Mouse (Mus musculus) large intestine, adult 2 months (tissue): ENCODE results near the gene Gsn. TPM values are rescaled to one million over a fixed set of nuclear protein-coding genes. Genes with fewer than 3 reads are reported as not detected.

Experiments
- DNase-seq: peaks from one replicate; pipeline ENCODE4 v3.0.0-alpha.2; 2012; ENCODE audit warnings: low read depth, low spot score
- WGBS: fragments of 180-500 bp; shearing (Covaris S2); methylation state at CpG from one replicate; pipeline ENCODE4 v1.1.7; 2018; 5-methylcytosine and 5-hydroxymethylcytosine counted together
- polyA plus RNA-seq: library from polyadenylated mRNA; depleted of rRNA; stranded (reverse); fragments of >200 nt; gene quantifications from 2 replicates; pipeline ENCODE4 v1.2.3, GENCODE M21; 2012

Gene Gsn
- polyA plus RNA-seq, 1 experiment = 304 TPM

DNA sequence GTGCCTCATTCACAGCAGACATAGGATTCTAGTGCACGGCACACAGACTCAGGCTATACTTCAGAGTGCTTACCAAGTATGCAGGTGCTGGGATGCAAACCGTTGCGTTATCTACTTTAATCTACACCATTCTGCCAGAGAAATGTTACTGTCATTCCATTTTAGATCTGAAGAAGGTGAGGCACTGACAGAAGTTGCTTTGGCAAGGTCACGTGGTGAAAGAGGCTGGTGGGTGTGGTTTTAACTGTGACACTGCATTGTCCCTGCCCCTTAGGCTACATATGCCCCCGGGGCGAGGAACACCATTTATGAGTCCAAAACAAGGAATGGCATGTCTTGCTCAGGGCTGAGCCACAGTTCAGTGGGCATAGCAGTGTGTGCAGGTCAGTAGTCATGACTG is 16.7 kb downstream of the Gsn start:
- 58% methylated on average over 6 of the region's 6 CpGs for WGBS

DNA sequence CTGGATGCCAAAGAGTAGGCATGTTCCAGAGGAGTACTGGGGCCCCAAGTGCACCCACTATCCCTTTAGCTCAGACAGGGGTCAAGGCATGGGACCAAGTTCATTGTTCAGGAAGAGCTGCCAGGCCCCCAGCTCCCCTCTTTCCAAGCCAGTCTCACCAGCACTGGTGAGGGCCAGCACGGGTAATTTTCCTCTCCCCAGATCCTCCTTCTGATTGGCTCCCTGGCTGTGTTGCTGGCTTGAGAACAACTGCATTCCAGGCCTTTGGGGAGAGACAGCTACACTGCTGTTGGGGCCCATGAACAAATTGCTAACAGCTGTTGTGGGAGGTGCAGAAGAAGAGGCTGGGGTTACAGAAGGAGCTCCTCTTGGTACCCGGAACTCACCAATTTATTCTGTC is 17.4 kb downstream of the Gsn start:
- no peak for DNase-seq
- 36% methylated on average over 2 of the region's 2 CpGs for WGBS

More for the DNA sequence above, 16.7 kb downstream of the Gsn start:
- DNase-seq = no peak

DNA sequence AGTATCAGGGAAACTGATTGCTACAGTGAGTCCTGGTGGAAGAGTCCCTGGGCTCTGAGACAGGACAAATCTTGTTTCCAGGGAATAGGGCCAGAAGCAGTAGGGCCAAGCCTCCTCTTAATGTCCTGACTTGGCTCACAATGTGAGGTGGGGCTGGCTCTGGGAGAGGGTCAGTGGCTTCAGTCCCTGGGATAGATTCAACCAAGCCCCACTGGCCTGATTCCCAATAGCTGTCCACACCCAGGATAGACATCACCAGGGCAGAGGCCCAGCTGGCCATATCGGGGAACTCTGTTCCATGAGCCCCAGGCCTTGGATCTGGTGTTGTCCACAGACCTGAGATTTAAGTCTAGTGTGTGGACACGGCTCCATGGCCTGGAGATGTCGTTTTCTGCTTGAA is 21.5 kb downstream of the Gsn start:
- WGBS = 71% methylated on average over 3 of the region's 3 CpGs
- no peak for DNase-seq

DNA sequence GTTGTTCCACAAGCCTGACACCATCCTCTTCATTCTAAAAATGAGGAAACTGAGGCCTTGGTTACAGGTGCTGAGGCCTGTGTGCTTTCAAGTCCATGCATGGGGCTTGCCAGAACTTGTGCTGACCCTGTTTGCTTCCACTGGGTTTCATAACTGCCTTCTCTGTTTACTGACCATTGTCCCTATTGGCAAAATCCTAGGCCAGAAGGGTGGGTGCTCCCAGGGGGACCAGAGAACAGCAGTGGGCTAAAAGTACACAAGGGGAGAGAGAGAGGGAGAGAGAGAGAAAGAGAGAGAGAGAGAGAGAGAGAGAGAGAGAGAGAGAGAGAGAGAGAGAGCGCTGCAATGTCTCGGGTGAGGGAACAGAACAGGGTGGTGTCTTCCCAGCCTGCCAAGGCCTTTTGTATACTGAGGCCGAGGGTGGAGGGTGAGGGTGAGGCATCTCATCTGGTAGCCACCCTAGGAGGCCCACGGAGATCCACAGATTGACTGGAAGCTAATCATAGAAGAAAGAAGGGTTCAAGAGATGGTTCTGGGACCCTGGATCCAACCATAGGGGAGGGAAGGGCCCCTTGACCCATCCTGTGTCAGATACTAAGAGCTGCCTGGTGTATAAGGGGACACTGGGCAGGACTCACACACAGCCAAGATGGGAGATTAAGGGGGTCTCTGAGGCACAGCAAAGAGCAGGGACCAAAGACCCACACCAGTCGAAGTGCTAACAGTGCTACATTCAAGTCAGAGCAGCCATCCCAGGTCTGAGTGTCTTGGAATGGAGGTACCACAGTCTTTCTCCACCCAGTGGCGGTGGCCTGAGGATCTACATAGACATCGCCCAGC is 22.4 kb downstream of the Gsn start:
- DNase-seq = no peak
- WGBS = 67% methylated on average over 7 of the region's 7 CpGs

DNA sequence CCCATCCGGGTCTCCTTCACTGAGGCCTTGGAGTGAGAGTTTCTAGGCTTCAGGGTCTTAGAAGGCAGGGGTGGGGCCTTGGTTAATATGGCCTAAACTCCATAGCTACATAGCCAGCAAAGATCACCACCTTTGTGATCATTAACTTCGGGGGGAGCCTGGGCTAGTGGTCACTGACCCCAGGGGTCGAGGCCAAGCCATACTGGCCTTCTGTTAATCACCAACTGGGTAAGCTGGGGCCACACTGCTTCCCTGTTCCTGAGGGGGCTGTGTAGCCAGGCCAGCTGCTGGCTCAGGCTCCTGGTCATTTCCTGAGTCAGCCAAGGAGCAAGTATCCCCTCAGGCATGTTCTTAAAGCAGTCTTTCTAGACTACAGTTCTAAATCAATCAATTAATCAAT is 23.8 kb downstream of the Gsn start:
- 61% methylated on average over 3 of the region's 3 CpGs for WGBS
- DNase-seq = no peak

DNA sequence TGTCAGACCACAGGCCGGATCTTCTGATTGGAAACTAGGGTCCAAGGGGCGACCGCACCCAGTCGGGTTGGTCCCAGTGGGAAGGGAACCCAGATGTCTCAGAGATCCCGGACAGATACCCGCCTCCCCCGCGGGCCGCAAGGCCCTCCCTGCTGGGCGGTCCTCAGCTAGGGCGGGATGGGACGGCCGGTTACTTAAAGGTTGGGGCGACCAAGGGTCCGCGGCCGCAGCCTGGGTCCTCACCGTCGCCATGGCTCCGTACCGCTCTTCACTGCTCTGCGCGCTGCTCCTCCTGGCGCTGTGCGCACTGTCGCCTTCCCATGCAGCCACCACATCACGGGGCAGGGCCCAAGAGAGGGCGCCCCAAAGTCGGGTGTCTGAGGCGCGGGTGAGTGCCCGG is 26.0 kb downstream of the Gsn start:
- DNase-seq = no peak
- WGBS = 10% methylated on average over 32 of the region's 32 CpGs

DNA sequence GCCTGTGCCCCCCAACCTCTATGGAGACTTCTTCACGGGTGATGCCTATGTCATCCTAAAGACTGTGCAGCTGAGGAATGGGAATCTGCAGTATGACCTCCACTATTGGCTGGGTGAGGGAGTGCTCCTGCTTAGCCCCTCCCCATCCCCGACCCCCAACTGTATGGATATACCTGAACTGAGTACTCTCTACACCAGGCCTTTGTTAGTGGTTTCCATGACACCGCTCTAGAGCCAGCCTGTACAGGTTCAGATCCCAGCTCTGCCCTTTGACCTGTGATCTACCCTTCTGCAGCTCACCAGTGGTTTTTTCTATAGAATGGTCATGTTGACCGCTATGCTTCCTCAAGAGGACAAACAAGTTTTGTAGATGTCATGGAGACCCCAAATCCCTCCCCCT is 27.8 kb downstream of the Gsn start:
- no peak for DNase-seq
- WGBS = 89% methylated on average over 4 of the region's 4 CpGs

DNA sequence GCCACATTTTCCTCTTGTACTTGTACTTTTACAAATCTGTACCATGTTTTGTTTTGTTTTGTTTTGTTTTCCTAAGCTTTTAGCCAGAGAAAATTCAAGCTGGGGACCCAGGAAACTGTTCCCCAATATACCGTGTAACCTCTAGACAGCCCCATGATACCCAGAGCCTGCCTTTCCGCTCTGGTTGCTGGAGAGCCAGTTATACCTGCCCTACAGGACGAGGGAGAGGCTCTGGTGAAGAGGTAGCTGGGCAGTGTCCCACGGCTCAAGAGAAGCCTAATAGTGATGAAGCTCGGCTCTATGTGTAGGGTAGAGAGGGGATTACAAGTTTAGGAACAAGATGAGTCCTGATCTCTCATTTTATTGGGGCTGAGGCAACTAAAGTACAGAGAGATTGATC is 29.0 kb downstream of the Gsn start:
- 82% methylated on average over 5 of the region's 5 CpGs for WGBS
- no peak for DNase-seq

DNA sequence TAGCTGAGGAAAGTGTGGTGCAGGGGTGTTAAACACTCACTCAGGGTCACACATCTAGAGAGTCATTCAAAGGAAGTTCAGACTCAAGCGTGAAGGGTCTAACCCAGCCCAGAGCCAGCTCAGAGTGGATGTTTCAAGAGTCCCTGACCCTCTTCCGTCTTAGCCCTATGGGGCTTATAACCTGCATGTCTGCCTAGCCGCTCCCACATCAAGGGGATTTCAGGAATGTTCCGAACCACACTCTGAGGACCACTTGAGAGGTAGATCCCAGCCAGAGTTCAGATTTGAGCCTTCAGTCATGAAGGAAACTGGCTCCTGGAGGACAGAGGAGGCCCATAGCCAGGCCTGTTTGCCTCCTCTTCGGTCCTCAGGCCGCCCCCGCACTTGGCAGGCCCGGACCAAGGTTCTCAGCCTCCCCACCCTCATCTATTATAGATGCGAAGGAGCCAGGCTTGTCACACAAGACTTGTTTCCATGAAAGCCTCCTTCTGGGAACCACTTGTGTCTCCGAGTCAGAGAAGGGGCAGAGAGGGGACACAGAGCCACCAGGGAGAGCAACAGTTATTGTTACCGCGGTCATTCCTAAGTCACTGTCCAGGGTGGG is 30.9 kb downstream of the Gsn start:
- WGBS = 79% methylated on average over 12 of the region's 12 CpGs
- no peak for DNase-seq

DNA sequence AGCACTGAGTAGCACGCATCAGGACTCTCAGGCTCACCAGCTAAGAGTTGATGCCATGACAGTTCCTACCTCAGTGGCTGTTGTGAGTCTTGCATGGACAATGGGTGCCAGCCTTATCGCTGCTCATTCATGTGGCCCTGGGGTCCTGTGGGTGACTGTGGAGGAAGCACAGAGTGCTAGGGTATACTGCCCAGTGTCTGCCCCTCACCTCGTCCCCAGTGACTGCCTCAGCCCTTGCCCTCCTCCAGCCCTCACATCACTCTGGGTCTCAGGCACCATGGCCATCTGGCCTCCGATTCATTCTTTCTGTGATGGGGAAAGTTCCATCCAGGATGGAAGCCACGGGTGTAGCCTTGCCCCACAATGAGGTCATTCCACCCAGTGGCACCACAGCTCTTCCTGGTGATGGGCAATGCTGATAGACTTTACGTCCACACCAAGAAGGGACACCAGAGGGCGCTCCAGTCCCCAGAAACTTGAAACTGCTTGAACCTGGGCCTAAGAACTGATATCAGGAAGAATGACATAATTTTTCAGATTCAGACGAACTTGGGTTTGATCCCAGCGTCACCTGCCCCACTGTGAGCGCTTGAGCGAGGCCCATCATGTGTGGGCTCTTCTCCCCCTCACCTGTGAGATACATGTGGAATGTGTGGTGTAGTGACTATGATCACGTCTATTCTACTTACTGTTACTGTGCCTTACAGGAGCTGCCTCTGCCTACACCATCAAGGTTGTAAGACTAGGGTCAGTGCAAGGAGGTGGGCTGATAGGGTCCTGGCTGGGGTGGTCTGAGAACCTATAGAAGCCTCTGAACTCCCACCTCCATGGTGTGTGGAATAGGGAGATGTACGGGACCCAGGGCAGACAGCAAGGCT is 32.8 kb downstream of the Gsn start:
- 40% methylated on average over 13 of the region's 13 CpGs for WGBS

DNA sequence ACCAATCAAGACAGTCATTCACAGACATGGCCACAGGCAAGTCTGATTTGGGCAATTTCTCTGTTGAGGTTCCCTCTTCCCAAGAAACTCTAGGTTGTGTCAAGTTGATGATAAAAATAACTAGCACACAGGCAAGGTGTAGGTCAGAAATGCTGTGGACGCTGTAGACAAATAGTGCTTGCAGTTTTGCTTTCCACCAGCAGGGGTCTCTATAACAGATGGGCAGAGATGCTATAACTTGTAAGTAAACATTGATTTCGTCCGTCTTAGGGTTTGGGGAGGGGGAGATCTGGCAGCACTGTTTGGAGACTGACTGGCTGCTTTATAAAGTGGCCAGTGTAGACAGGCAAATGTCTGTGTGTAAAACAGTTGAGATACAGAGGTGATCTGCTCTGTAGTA is 35.7 kb downstream of the Gsn start:
- 8% methylated on average over 3 of the region's 3 CpGs for WGBS
- no peak for DNase-seq

More for the DNA sequence above, 32.8 kb downstream of the Gsn start:
- no peak for DNase-seq

DNA sequence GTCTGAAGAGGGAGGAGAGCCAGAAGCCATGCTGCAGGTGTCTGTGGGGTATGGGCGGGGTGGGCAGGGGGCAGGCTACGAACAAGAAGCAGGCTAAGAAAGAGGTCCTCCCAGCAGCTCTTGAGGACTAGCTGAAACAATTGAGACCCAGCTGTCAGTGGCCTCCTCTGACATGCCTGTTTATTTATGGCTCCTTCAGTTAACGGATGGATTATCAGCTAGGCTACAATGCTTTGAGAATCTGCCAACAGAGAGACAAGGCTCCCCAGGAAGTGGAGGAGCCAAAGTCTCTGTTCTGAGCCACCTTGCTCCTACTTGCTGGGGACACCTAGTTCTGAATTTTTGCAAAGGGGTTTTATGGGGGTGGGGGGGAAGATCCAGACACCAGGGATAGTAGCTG is 36.5 kb downstream of the Gsn start:
- WGBS = 59% methylated on average over 3 of the region's 3 CpGs

DNA sequence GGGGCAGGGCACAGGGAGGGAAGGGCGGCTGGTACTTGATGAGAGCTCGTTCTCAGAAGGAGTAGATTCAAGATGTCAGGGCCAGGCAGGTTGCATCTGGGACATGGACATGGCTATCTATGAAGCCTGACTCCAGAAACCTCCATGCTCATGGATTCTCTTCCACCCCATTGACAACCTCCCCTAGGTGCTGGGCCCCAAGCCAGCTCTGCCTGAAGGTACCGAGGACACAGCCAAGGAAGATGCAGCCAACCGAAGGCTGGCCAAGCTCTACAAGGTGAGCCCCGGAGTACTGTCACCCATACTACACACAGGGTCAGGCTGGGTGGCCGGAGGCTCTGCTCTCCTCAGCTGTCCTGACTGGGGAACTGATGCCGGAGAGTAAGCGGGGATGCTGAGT is 37.1 kb downstream of the Gsn start:
- WGBS = 86% methylated on average over 8 of the region's 8 CpGs
- DNase-seq = no peak

More for the DNA sequence above, 36.5 kb downstream of the Gsn start:
- DNase-seq = no peak

DNA sequence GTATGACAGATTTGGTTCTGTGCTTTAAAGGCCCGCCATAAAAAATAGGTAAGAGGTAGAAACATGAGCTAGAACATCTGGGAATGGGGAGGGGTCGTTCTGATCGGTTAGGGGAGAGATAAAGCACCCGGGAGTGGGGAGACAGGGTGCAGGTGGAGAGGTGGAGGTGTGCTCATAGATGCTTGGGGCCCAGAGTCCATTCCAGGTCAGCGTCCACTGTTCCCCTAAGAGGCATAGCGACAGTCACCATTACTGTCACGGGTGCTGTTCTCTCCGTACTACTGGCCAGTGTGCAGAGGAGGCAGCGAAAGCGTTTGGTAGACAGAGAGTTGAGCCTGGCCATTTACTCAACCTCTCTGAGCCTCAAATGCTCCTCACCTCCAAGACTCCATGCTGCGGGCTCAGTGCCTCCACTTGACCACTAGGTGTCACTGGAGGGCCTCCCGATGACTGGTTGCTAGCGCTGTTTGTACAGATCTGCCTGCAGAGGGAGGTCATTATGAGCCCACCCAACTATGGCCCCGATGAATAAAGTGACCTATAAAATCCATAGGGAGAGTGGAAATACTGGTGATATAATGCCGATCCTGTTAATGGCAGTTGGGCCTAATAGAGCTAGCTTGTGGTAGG is 41.6 kb downstream of the Gsn start:
- WGBS = 23% methylated on average over 15 of the region's 15 CpGs
- DNase-seq = no peak

DNA sequence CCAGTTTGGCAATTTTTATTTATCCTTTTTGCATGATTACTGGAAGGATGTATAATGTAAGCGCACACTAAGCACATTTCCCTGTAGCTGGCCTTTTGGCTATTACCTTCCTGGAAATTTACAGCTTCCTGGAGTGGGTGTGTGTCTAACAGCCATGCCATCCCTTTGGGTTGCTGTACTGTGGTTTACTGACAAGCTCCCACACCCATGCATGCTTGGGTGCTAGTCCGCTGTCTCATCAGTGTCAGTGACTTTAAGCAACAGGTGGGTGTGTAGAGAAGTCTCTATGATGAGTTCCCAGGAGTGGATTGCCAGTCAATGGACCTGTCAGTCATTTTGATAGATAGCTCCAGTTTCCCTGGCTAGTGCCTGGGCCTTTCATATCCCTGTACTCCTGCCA is 43.3 kb downstream of the Gsn start:
- WGBS = 36% methylated on average over 2 of the region's 2 CpGs
- DNase-seq = no peak

DNA sequence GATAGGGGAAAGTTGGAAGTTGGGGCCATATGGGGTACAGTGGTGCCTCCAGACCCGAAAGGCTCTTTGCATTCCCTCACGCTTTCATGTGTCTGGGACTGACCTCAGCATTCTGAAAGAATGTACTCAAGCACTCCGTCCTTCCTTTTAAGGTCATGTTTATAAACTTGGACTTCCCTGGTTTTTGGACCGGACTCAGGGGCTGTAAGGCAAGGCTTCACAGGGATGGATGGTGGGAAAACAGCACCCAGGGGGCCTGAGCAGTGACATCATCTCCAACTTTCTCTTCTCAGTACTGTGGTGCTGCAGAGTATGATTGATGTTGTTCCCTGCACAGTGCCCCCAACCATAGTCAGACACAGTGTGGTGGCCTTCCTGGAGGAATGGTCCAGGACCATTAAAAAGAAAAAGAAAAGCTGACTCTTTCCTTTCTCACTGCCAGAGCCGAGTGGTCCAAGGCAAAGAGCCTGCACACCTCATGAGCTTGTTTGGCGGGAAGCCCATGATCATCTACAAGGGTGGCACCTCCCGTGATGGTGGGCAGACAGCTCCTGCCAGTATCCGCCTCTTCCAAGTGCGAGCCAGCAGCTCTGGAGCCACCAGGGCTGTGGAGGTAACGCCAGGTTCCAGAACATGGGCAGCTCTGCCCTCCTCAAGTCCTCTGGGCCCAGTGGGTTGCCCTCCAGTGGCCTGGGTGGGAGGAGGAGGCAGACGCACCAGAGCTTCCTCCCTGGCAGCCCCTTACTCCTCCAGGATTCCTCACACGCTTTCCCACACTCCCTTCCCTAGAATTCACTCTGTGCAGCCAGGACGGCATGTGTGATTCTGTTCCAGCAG is 46.1 kb downstream of the Gsn start:
- DNase-seq = no peak
- WGBS = 69% methylated on average over 13 of the region's 13 CpGs

DNA sequence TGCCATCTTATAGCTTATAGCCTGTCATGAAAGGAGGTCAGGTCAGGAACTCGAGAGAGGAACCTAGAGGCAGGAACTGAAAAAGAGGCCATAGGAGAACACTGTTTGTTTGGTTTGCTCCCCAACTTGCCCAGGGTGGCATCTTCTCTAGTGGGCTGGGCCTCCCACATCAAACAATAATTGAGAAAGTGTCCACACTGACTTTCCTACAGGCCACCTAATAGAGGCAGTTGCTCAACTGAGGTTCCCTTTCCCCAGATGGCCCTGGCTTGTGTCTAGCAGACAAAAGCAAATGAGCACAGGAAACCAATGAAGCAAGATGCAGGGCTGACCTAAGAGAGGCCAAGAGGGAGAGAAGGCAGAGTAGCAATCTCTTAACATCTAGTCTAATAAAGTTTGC is 52.0 kb downstream of the Gsn start:
- DNase-seq = no peak
- WGBS = 37% methylated on average over 1 of the region's 1 CpGs

DNA sequence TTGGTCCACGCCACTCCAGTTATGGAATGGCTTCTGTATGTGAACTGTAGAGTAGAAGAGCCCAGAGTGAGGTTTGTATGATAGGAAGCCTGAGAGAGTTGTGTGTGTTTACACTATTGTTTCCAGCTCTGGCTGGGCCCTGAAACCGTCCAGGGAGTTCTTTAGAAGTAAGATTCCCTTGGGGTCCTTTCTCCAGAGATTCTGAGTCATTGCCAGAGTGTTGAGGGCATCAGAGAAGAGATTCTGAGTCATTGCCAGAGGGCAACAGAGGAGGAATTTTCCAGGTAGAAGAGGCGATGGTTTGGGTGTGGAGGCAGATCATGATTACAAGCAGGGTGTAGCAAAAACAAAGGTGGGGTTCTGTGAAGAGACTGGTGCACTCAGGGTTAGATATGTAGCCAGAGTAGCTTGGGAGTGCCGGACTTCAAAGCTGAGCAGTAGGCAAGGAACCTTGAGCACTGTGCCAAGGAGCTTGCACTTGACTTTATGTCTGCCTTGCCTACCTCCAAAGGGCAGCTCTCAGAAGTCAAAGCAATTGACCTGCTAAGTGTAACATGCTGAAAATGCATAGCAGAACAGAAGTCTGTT is 53.8 kb downstream of the Gsn start:
- peak; percentile 70 for DNase-seq
- WGBS = 46% methylated on average over 4 of the region's 4 CpGs

DNA sequence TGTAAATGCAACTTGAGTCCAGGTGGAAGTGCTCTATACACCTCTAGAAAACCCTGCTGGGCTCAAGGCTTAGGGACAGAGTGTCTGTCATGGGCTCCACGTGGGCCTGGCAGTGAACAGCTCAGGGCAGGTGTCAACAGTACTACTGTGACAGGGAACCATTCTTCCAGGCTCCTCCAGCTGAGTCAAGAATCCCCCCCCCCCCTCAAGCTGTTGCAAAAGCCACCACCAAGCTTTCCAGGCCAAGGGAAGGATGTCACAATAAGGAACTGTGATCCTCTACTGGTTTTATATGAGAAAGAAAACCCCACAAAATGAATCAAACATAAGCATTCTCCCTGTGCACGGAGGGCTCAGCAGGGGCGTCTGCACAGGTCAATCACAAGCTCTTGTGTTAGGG is 58.1 kb downstream of the Gsn start:
- 58% methylated on average over 3 of the region's 3 CpGs for WGBS
- DNase-seq = no peak
